Mouse (Mus musculus) adrenal gland, adult 18-20 months (tissue): ENCODE measurements at regions not wholly inside any gene's neighbourhood (a gene's known extent, or its start where the extent isn't known, plus 50 kb on each side); places are given as distances from the start of the nearest gene placed in this dataset.

Experiments
- DNase-seq, 2 experiments: peaks; one replicate each; pipeline ENCODE4 v3.0.0; 2021 to 2022; ENCODE audit warnings: low spot score in 2 of 2

DNA sequence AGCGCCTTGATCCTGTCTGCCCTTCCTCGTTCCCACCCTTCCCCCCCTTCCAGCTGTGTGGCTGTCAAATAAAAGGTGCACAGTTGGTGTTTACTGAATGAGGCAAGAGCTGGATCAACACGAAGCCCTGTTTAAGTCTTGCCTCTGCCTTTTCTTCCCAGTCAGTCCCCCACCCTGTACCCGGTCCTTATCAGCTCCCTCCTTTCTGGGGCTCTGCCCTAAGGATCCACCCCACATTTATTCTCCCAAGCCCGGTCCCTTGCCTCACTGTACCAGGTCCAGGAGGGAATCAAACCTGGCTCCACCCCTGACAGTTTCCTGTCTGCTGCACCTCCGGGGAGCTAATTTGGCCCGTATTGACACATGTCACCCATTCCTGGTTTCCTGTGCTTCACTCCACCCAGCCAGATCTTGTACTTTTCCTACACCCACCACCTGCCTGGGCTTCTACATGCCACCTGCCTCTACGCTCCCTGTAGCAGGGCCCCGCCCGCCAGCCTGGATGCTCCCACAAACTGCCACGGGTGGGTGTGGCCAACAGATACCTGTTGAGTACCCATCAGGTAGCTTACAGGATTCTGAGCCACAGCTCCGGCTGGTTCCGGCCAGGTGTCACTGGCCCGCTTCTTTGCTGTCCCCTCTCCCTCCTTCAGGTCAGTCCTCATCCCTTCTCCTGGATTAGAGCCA lies 76.4 kb downstream of the Zfp169 start:
- DNase-seq: no peak
